Mouse (Mus musculus) neural tube, embryonic 11.5 days (tissue): Measurements from ENCODE around the gene Btd. TPM values are rescaled to one million over a fixed set of nuclear protein-coding genes. Genes with fewer than 3 reads are reported as not detected.

Experiments used
- ATAC-seq: fragments of 200-750 bp; cut with Nextera tagmentation; 2 replicates; pipeline ENCODE4 v1.8.0; 2017; ENCODE audit warnings: moderate number of reproducible peaks, mild to moderate bottlenecking, moderate TSS enrichment, moderate library complexity; ENCODE audit not compliant: insufficient read depth, low FRiP score, low TSS enrichment
- DNase-seq: peaks from one replicate; pipeline ENCODE4 v3.0.0-alpha.2; 2015; ENCODE audit warnings: low spot score
- H3K27ac ChIP-seq: fragments of 300-500 bp; sonication (generic); 2 replicates; pipeline ENCODE4 v1.5.1; 2014; ENCODE audit warnings: low read depth, mild to moderate bottlenecking, low read length
- H3K27me3 ChIP-seq: fragments of 300-500 bp; sonication (generic); 2 replicates; pipeline ENCODE4 v1.6.1; 2014; ENCODE audit warnings: mild to moderate bottlenecking, low read length, mixed read lengths; ENCODE audit not compliant: control insufficient read depth, insufficient read depth
- H3K36me3 ChIP-seq: fragments of 300-500 bp; sonication (generic); 2 replicates; pipeline ENCODE4 v1.6.1; 2014; ENCODE audit warnings: mild to moderate bottlenecking, low read length, moderate library complexity, mixed read lengths; ENCODE audit not compliant: control insufficient read depth, insufficient read depth
- H3K4me1 ChIP-seq: fragments of 300-500 bp; sonication (generic); 2 replicates; pipeline ENCODE4 v1.6.1; 2014; ENCODE audit warnings: low read length, mixed read lengths; ENCODE audit not compliant: control insufficient read depth, insufficient read depth
- H3K4me2 ChIP-seq: fragments of 300-500 bp; sonication (generic); 2 replicates; pipeline ENCODE4 v1.6.1; 2014; ENCODE audit warnings: low read depth, mild to moderate bottlenecking, moderate library complexity
- H3K4me3 ChIP-seq: fragments of 300-500 bp; sonication (generic); 2 replicates; pipeline ENCODE4 v1.5.1; 2014; ENCODE audit warnings: low read depth, low read length
- H3K9ac ChIP-seq: fragments of 300-500 bp; sonication (generic); 2 replicates; pipeline ENCODE4 v1.6.1; 2014; ENCODE audit warnings: mild to moderate bottlenecking, low read length
- H3K9me3 ChIP-seq: fragments of 300-500 bp; sonication (generic); 2 replicates; pipeline ENCODE4 v1.6.1; 2016; ENCODE audit warnings: low read length; ENCODE audit not compliant: control insufficient read depth
- WGBS: fragments of 180-500 bp; shearing (Covaris S2); extraction: QIAGEN DNeasy Blood & Tissue Kit; methylation state at CpG from one replicate; pipeline ENCODE4 v1.1.7; 2014; 5-methylcytosine and 5-hydroxymethylcytosine counted together
- polyA plus RNA-seq: library from polyadenylated mRNA; unstranded; fragments of >200 nt; fragmentation: Nextera tagmentation; extraction: Ambion mirVana; gene quantifications from 2 replicates; pipeline ENCODE4 v1.2.1, GENCODE M21; 2014

Gene Btd
- polyA plus RNA-seq, 1 experiment from 2014 or later: 14.5 TPM

DNA sequence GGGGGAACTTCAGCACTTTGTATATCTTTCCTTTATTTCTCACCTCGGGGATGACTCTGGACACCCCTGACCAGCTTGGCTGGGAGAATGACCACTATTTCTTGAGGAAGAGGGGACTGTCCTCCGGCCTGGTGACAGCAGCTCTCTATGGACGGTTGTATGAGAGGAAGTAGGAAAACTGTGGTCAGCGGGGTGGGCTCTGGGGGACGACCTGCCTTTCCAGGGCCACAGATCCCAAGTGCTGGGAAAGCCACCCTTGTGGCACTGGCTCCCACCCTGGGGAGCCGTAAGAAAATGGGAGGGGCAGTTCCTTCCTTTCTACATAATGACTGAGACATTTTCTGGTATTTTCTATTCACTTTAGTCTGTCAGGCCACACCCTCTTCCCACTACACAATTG, 26.9 kb downstream of the Btd start:
- peaks cover 30% of the 10 kb centered on the region for H3K4me1 ChIP-seq
- no peaks in the 10 kb centered on the region for H3K9me3 ChIP-seq
- no peak overlapping the region for H3K27ac ChIP-seq
- WGBS: 85% methylated on average over 6 of the region's 6 CpGs
- H3K27me3 ChIP-seq: no peaks in the 10 kb centered on the region
- no peak overlapping the region for H3K4me2 ChIP-seq
- ATAC-seq (no peak), DNase-seq (no peak)
- H3K36me3 ChIP-seq: peaks cover 3% of the 10 kb centered on the region; the same call in 1 of the 2 replicates
- H3K4me3 ChIP-seq: no peak overlapping the region
- no peak overlapping the region for H3K9ac ChIP-seq

DNA sequence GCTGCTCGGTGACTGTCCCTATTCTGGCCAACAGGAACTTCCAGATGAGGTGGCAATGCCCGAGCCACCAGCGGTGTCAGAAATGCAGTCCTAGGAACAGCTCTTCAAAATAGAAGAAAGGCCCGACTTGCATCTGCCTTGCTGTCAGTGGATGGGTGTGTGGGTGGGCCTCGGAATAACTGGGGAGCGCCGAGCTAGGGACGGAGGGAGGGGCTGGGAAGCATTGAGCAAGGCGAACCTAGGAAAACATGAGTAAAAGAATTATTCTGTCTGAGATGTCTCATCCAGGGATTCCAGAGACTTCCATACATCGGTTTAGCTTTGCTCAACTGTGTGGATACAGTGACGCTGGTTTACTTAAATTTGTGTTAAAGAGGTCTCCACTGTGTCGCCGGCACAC, 27.5 kb downstream of the Btd start:
- Histone ChIP-seq H3K27ac (no peak overlapping the region), H3K9me3 (no peaks in the 10 kb centered on the region), H3K4me2 (no peak overlapping the region), H3K27me3 (no peaks in the 10 kb centered on the region), H3K9ac (no peak overlapping the region), H3K4me3 (no peak overlapping the region), H3K36me3 (peaks cover 3% of the 10 kb centered on the region; the same call in 1 of the 2 replicates), H3K4me1 (peaks cover 24% of the 10 kb centered on the region)
- no peak for ATAC-seq
- 89% methylated on average over 13 of the region's 13 CpGs for WGBS
- DNase-seq: no peak

DNA sequence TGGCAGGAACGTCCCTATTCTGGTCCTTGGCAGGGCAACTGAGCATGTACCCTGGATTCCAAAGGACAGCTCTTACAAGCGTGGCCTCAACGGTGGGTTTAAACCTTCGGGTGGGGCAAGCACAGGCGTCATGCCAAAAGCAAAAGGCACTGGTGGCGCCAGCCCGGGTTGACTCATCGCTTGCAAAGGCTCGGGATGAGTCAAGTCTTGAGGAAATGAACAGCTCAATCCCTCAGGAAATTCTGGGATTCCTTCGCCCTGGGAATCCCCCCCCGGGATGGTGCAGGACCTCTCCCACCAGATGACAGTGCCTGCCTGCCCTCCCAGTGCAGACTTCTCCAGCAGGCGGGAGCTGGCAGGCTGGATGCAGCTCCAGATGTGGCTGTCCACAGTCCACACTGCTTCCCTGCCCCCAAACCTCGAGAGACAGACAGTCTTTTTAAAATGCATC, 28.4 kb downstream of the Btd start:
- peaks cover 3% of the 10 kb centered on the region; the same call in 1 of the 2 replicates for H3K36me3 ChIP-seq
- no peak overlapping the region for H3K4me2 ChIP-seq
- no peak overlapping the region for H3K4me3 ChIP-seq
- 65% methylated on average over 13 of the region's 13 CpGs for WGBS
- H3K27me3 ChIP-seq: no peaks in the 10 kb centered on the region
- peak overlapping the region; percentile 22 for H3K9ac ChIP-seq
- ATAC-seq: peak; percentile 51
- H3K4me1 ChIP-seq: peaks cover 20% of the 10 kb centered on the region
- no peaks in the 10 kb centered on the region for H3K9me3 ChIP-seq
- H3K27ac ChIP-seq: peak overlapping the region; percentile 79
- DNase-seq: peak; percentile 53

DNA sequence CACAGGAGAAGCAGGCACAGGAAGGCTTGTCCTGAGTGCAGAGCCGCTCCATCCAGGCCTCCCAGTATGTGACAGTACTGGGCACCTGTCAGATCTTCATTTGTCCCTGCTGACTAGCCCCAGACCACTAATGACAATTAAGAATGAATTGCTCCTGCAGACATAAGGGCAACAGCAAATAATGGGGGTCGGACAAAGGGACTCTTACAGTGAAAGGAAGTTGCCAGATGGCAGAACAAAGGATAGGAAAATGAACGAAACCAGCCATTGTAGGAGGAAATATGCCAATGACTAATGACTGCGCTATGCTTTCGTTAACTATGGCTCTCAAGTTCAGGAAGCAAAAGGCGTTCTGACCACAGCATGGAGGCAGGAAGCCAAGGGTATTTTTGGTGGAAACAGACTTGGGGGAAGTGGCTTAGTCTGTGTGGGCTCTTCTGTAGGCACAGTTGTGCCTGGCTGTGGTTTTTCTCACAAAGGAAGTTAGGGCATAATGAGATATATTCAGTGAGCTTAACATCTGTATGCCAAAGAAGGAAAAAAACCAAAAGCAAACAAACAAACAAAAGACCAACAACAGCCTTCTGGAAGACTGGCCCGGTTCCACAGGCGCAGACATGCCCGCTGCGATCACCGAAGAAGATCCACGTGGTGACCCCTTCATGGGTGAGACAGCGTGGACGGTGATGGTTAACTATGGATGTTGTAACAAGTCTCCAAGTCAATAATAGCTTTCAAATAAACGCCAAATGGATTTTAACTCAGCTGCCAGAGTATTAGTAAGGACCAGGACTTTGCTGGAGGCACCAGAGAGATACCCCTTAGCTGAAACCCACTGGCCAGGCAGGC, 29.0 kb downstream of the Btd start:
- H3K4me1 ChIP-seq: peaks cover 20% of the 10 kb centered on the region
- WGBS: 65% methylated on average over 15 of the region's 15 CpGs
- H3K36me3 ChIP-seq: peaks cover 3% of the 10 kb centered on the region; the same call in 1 of the 2 replicates
- no peak overlapping the region for H3K4me2 ChIP-seq
- no peaks in the 10 kb centered on the region for H3K27me3 ChIP-seq
- no peak overlapping the region for H3K4me3 ChIP-seq
- H3K9ac ChIP-seq: peak overlapping the region; percentile 22
- ATAC-seq (peak; percentile 58), DNase-seq (peak; percentile 48)
- peak overlapping the region; percentile 79 for H3K27ac ChIP-seq
- no peaks in the 10 kb centered on the region for H3K9me3 ChIP-seq

DNA sequence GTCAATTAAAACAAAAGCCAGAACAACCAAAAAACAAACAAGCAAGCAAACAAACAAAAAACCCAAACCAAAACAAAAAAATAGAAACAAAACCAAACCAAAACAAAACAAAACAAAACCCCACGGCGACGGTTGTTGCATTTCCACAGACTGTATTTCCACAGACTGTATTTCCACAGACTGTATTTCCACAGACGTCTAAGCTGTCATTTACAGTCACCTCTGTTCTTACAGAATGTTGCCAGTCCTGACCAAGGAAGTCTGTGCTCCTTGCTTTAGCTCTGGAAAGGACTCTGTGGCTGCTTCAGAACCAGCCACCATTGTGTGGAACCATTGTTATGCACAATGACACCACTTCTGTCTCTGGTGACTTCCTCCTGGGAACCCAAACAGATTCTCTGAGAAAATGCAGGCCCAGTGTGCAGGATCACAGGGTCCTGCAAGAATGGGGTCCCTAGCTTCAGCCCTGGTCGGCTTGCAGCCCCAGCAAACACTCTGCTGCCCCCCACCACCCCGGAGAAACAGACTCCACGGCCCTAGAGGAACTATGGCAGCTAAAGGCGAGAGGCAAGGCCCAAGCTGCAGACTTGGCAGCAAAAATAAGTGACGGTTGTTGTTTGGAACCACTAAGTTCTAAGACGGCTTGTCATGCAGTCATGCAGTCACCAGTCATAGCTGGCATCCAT, 30.9 kb downstream of the Btd start:
- no peaks in the 10 kb centered on the region for H3K9me3 ChIP-seq
- H3K27me3 ChIP-seq: no peaks in the 10 kb centered on the region
- H3K4me2 ChIP-seq: no peak overlapping the region
- ATAC-seq (no peak), DNase-seq (no peak)
- no peak overlapping the region for H3K4me3 ChIP-seq
- peaks cover 3% of the 10 kb centered on the region; the same call in 1 of the 2 replicates for H3K36me3 ChIP-seq
- 56% methylated on average over 10 of the region's 10 CpGs for WGBS
- H3K4me1 ChIP-seq: peaks cover 18% of the 10 kb centered on the region
- H3K27ac ChIP-seq: 0 out of 2 replicates have a peak overlapping the region, but pooled peaks have one; percentile 14
- H3K9ac ChIP-seq: peak overlapping the region; percentile 18; the same call in 1 of the 2 replicates

DNA sequence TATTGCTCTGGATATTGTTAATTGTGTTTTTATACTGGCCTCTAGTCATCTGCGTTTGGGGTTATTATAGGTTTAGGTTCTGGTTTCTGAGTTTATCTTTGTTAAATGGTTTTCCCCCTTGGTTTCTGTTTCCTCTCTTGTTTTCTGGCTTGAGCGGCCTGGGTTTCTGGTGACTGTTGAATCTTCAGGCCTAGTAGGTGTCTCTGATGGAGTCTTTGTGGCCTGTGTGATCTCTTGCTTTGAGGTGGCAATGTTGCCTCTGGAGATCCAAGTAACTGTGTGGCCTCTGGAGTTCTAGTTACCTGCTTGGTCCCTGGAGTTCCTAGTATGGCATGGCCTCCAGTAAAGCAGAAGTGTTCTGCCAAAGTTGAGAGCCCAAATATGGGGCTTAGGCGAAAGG, 39.8 kb downstream of the Btd start:
- H3K4me1 ChIP-seq: no peaks in the 10 kb centered on the region
- H3K4me2 ChIP-seq: no peak overlapping the region
- H3K27me3 ChIP-seq: no peaks in the 10 kb centered on the region
- no peak for DNase-seq
- H3K27ac ChIP-seq: no peak overlapping the region
- H3K36me3 ChIP-seq: no peaks in the 10 kb centered on the region
- H3K9ac ChIP-seq: no peak overlapping the region
- ATAC-seq: no peak
- WGBS: 85% methylated on average over 3 of the region's 3 CpGs
- H3K4me3 ChIP-seq: no peak overlapping the region
- no peaks in the 10 kb centered on the region for H3K9me3 ChIP-seq

DNA sequence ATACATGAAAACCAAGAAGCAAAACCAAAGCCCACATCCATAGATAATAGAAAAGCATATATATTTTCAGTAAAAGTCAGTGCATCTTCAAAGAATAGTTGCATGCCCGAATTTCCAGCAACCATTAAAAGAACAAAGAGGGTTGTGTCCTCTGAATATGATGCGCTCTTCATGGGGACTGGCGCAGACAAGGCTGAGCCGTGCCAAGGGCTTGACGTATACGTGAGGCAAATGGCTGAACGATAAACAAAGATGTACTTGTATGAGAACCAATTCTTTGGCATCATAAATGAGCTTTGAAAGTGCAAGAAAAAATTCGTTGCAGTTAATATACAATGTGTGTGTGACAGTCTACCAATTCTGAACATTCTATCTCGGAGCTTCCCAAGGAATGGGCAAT, 40.5 kb downstream of the Btd start:
- no peak for DNase-seq
- 82% methylated on average over 9 of the region's 9 CpGs for WGBS
- Histone ChIP-seq H3K4me3 (no peak overlapping the region), H3K9me3 (no peaks in the 10 kb centered on the region), H3K4me1 (no peaks in the 10 kb centered on the region), H3K27me3 (no peaks in the 10 kb centered on the region), H3K27ac (no peak overlapping the region), H3K4me2 (no peak overlapping the region), H3K36me3 (no peaks in the 10 kb centered on the region), H3K9ac (no peak overlapping the region)
- no peak for ATAC-seq

DNA sequence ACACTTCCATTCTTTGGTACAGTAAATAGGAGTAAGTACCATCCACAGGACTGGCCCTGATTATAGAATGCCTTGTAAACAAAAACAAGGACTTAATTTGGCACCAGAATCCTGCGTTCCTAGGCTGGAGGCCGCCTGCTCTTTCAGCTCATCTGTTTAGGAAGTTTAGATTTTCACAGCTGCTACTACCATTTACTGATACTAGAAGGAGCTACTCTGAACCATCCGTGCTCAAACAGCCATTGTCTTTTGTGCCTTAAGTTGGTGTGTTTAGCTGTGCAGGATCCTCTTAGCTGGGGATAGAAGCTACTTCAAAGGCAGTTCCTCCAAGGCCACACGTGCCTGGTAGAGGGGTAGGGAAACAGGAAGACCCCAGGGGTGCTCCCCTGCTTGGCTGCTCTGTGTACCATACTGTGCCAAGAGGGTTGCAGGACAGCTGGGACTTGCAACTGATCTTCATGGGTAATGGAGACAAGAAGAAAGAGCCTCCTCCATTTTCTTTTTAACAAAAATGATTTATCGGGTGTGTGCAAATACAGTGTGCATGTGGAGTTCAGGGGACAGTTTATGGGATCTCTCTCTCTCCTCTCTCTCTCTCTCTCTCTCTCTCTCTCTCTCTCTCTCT, 41.2 kb downstream of the Btd start:
- Histone ChIP-seq H3K9me3 (no peaks in the 10 kb centered on the region), H3K27me3 (no peaks in the 10 kb centered on the region), H3K4me3 (no peak overlapping the region), H3K36me3 (no peaks in the 10 kb centered on the region), H3K27ac (no peak overlapping the region), H3K4me1 (no peaks in the 10 kb centered on the region), H3K9ac (no peak overlapping the region), H3K4me2 (no peak overlapping the region)
- 41% methylated on average over 5 of the region's 5 CpGs for WGBS
- ATAC-seq (no peak), DNase-seq (no peak)
